ENCODE assay signal across 22 mouse cellular contexts in genomic region chr12:15720171-15720570, GRCm38 (mm10).
"Had no signal": no experiment of that assay in that cellular context is flagged by ENCODE, and none has a peak within 500 bp of the region (broad histone marks: within the 10 kb centered on the region; RNA-seq: fewer than 3 reads in every experiment).

No protein-coding gene starts in this region.

- H3K27ac ChIP-seq: heart, embryonic 13.5 days; hindbrain, embryonic 13.5 days; hindbrain, embryonic 15.5 days; hindbrain, postnatal 0 days; intestine, embryonic 15.5 days; layer of hippocampus, adult 2 months; limb, embryonic 13.5 days; limb, embryonic 15.5 days; liver, embryonic 12.5 days; liver, embryonic 14.5 days had no signal

- H3K36me3 ChIP-seq: heart, embryonic 13.5 days; heart, embryonic 15.5 days; hindbrain, embryonic 13.5 days; hindbrain, embryonic 15.5 days; intestine, embryonic 15.5 days; limb, embryonic 13.5 days; limb, embryonic 15.5 days; liver, embryonic 12.5 days had no signal

- H3K9ac ChIP-seq: heart, embryonic 13.5 days; heart, embryonic 15.5 days; hindbrain, embryonic 13.5 days; hindbrain, embryonic 15.5 days; intestine, embryonic 15.5 days; limb, embryonic 13.5 days; limb, embryonic 15.5 days; liver, embryonic 12.5 days; liver, embryonic 14.5 days had no signal

- H3K9me3 ChIP-seq: heart, embryonic 13.5 days; heart, embryonic 15.5 days; hindbrain, embryonic 13.5 days; hindbrain, embryonic 15.5 days; intestine, embryonic 15.5 days; limb, embryonic 13.5 days; limb, embryonic 15.5 days; liver, embryonic 12.5 days had no signal

- DNase-seq: gastrocnemius, postnatal 14 days; gastrocnemius, postnatal 36 days; heart, adult 18-20 months; heart, postnatal 14 days; heart, postnatal 36 days; kidney, adult 18-20 months; kidney, adult 8-10 months; kidney, postnatal 10 days; kidney, postnatal 25 days; kidney, postnatal 4 days; left cerebral cortex, postnatal 4 days had no signal

- H3K4me3 ChIP-seq: heart, embryonic 13.5 days; heart, embryonic 15.5 days; hindbrain, embryonic 13.5 days; hindbrain, embryonic 15.5 days; intestine, embryonic 15.5 days; layer of hippocampus, adult 2 months; limb, embryonic 13.5 days; limb, embryonic 15.5 days; liver, embryonic 12.5 days had no signal

- H3K4me1 ChIP-seq: hindbrain, embryonic 13.5 days; hindbrain, embryonic 15.5 days; intestine, embryonic 15.5 days; liver, embryonic 12.5 days had no signal

- H3K27me3 ChIP-seq: heart, embryonic 13.5 days; heart, embryonic 15.5 days; hindbrain, embryonic 13.5 days; hindbrain, embryonic 15.5 days; intestine, embryonic 15.5 days; limb, embryonic 13.5 days; limb, embryonic 15.5 days; liver, embryonic 12.5 days had no signal
